Mouse (Mus musculus) granulocyte monocyte progenitor cell, adult 5-6 weeks (primary cell): ENCODE results near the gene Bicra. TPM values are rescaled to one million over a fixed set of nuclear protein-coding genes. Genes with fewer than 3 reads are reported as not detected.

ENCODE experiments used
- ATAC-seq: replicated peaks from 2 replicates; pipeline ENCODE4 v1.8.0; 2016; ENCODE audit warnings: mild to moderate bottlenecking, moderate TSS enrichment, inconsistent platforms; ENCODE audit not compliant: poor library complexity, severe bottlenecking
- total RNA-seq, 2 experiments: library from RNA; stranded (forward) in 1 of 2; stranded (reverse) in 1 of 2; fragments of 200-712, 200-1000 nt in 1 of 2; fragments of >200 nt in 1 of 2; fragmentation: Nextera tagmentation in 1 of 2; gene quantifications; 2 replicates each; pipeline ENCODE4 v1.2.3; 2014 to 2017

The Bicra gene
- total RNA-seq (2014; fragmentation: Nextera tagmentation) (12.2 and 21.8 TPM in 2 replicates), total RNA-seq (2017) (0.34 and 0.93 TPM in 2 replicates)

DNA sequence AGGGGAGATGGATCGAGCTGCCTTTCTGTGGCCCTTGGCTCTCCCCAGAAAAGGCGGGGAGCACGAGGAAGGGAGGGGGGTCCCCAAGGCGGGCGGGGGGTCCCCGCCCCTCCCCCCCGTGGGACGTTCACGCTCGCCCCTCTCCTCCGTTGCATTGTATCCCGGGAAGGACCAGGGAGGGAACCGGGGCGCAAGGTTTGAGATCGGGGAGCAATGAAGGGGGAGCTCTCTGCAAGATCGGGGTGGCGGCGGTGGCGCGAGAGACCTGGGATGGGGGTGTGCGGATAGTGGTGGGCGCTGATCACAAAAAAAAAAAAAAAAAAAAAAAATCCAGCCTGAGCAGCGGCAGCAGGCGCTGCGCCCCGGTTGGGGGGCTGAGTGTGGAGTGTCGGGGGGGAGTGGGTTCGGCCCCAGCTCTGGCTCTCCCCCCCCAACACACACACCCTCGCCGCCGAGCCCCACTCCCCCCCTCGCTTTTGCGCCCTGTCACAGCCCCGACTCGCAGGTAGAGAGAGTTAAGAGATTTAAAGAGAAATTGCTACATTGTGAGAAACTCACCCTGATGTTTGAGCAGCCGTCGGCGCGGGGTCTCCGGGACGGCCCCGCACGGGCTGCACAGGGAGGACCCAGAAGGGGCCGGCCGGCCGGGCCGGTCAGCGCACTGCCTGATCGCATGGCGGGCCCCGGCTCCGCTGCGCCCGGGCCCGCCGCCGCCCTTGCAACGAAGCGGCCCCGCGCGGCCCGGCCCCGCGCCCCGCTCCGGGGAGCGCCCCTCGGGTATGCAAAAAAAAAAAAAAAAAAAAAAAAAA, at the start of gene Bicra:
Gene Bicra (minus strand): TSS at position 584 of the 809 bp plus-strand sequence.
- 0 out of 2 replicates have a peak, but pooled peaks have one; percentile 5 for ATAC-seq

DNA sequence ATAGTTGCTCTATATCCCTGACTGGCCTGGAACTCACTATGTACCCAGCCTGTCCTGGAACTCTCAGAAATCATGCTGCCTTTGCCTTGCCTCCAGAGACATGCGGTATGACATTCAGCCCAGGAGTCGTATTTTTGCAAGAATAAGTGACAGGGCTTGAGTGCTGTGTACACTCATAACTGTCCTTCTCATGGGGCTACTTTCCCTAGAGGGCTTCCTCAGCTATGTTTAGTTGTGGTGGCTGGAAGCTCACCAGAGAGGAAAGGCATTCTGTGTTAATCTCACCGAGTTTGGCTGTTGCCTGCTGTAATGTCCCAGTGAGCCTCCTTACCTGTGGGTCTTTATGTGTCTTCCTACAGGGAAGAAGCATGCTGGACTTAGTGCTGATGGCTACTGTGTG, 46.9 kb upstream of the Bicra start:
- no peak for ATAC-seq

DNA sequence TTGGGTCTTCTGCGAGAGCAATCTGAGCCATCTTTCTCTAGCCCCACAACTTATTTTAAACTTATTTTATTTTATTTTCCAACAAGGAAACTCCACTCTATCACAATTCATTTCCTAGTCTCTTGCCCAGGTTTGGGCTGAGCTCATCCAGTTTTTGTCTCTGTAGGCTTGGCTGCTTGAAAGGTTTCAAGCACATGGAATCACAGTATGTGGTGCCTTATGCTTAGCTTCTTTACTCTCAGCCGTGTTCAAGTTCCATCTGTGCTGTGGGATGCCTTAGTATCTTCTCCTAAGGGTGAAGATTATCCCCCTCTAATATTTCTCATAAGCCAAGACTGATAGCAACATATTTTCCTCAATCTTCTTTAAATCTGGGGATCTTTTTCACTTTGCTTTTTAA, 39.9 kb upstream of the Bicra start:
- ATAC-seq: no peak

DNA sequence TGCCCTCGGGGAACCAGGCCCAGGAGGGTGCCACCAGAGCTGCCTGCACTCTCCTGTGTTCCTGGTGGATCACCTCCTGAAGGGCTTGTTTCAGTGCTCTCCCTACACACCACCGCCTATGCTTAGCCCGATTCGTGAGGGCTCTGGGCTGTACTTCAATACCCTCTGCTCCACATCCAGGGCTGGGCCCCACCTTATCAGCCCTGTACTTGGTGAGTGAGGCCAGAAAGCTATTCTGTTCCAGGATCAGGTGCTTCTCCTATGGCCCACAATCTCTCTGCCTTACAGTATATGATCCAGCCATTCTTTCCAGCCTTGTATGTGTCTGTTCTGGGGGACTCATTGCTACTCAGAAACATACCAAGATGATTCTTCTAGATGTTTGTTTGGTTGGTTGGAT, 35.6 kb upstream of the Bicra start:
- 0 out of 2 replicates have a peak, but pooled peaks have one; percentile 5 for ATAC-seq

- ATAC-seq: no peak
Observed at GRCm38 (mm10) chr7:16080581-16080980, 32.9 kb upstream of the Bicra start.

DNA sequence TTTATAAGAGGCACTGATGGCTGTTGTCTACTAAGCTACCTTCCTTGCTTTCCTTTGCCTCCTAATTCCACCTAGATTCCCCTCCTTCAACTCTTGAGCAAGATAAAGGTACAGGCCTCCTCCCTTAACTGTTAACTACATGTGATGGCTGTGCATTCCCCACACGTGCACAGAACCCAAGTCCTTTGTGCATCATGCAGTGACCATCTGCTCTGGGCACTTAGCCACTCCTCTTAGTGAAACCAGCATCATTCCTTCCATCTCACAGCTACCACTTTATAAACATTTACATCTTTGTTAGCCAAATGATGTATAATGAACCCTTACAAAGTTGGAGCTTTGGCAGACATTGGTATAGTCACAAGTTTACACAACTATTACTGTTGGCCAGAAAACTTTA, 32.2 kb upstream of the Bicra start:
- no peak for ATAC-seq

DNA sequence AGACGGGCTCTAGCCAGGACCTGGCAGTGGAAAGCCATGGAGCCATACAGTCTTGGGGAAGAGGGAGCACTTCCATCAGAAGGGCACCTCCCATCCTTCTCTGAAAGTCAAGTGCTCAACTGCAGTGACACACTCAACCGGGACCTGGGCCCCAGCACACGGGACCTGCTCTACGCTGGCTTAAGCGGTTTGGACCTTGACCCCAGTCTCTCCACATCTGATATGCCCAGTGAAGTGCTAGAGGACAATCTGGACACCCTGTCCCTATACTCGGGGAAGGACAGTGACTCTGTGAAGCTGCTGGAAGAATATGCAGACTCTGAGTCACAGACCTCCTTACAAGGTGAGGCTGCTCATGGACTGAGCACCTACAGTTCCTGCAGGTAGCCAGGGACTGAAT, 24.2 kb upstream of the Bicra start:
- ATAC-seq: no peak

- peak; percentile 98 for ATAC-seq
Observed at GRCm38 (mm10) chr7:16070846-16071245, 23.1 kb upstream of the Bicra start.

DNA sequence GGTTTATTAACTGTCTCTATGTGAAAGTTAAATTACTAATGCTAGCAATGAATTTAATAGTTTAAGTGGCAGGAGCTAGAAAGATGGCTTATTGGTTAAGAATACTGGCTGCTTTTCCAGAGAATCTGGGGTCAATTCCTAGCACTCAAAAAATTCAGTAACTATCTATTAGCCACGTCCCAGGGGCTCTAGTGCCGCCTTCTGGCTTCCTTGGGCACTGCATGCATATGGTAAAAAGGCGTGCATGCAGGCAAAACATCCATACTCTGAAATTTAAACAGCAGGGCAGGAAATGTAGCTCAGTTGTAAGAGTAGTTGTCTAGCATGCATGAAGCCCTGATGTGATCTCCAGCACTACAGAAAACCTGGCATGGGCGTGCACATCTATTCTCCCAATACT, 15.8 kb upstream of the Bicra start:
- ATAC-seq: peak; percentile 46

DNA sequence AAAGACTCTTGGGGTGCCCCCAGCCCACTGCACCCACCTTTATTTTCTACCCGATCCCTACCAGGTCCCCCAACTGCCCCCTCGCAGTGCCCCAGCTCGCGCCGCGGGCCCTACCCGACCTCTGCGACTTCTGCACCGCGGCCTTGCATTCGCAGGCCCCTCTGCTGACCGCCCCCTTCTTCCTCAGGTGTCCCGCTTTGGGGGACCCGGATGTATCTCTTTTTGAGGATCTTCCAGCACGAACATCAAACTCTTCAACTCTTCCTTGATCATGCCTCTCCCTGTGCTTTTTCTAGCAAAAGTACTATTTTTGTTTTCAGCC, 14.3 kb upstream of the Bicra start:
- ATAC-seq: no peak

DNA sequence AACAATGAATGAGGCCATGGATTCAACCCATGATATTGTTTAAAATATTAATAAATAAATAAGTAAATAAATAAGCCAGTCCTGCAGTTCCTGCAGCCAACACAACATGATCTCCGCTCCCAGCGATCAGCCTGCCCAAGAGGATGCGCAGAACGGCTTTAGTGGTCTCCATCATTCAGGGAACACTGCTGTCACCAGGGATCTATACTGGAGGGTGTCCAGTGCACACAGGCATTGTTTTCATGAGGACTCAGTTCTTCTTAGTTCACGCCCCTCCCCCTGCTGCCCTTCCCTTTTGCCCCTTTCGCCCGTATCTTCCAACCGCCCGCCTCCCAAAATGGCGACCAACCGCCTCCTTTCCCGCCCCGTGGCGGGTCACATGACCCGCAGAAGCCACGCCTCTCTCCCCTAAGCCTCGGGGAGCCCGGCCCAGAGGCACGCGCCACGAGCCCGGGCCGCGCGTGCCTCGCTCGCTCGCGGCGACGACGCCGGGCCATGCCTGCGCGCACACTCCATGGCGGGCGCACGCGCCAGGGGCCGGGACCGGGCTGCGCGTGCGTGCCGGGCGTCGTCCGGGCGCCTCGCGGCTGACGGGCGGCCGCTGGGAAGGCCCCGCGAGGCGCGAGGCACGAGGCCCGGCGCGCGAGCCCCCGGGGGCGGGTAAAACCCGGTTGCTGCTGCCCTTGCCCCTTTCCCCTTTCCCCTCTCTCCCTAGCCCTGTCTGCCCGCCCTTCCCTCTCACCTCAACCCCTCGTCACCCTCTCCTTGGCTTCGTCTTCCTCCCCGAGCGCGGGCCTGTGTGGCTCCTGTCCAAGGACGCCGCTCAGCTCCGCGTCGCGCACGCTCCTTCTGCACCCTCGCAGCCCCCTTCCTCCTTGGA, 13.7 kb upstream of the Bicra start, which contains the start of gene Zfp541:
Gene Zfp541 (plus strand): TSS at position 596 of the 880 bp plus-strand sequence.
- ATAC-seq: no peak

DNA sequence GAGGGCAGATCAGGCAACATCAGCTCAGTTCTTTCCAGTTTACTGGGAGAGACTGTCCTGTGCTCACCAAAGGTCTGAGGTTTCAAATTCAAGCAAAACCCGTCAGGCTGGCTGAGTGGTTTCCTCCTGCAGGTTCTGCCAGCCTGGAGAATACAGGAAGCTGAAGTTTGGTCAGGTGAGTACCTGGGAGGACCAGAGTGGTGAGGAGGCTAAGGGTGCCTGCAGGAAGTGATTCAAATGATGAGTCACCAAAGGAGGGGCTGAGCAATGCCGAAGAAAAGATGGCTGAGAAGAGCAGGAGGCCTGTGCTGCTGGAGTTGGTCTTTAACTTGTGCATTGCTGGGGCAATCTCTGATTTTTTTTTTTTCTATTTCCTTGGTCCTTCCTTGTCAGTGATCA, 9.4 kb upstream of the Bicra start:
- ATAC-seq: peak; percentile 17

GRCm38 (mm10) chr7:16056459-16057135, 8.9 kb upstream of the Bicra start:
- no peak for ATAC-seq

DNA sequence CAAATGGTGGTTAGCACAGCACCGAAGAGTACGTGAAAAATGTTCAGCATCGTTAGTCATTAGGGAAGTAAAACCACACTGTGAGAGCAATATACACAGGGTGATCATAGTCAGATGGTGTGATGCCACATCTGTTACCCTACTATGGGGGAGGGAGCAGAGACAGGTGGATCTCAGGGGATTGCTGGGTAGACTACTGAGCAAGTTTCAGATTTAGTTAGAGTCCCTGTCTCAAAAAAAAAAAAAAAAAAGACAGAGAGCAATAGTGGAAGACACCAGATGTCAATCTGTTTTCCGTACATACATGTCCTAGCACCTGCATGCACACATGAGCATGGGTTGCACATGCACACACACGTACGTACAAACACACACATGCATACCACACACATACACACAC, 7.9 kb upstream of the Bicra start:
- ATAC-seq: peak; percentile 17

DNA sequence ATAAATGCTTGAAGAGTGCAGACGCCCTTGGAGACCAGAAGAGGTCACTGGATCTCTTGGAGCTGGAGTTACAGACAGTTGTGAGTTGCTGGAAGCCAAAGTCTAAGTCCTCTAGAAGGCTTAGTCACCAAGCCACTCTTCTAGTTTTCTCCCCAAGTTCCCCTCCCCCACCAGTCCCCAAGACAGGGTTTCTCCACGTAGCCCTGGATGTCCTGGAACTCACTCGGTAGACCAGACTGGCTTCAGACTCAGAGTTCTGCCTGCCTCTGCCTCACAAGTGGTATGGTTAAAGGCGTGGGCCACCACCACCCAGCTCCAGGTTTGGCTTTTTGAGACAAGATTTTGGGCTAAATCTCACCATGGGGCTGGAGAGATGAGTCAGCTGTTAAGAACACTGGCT, 7.2 kb upstream of the Bicra start:
- ATAC-seq: no peak

DNA sequence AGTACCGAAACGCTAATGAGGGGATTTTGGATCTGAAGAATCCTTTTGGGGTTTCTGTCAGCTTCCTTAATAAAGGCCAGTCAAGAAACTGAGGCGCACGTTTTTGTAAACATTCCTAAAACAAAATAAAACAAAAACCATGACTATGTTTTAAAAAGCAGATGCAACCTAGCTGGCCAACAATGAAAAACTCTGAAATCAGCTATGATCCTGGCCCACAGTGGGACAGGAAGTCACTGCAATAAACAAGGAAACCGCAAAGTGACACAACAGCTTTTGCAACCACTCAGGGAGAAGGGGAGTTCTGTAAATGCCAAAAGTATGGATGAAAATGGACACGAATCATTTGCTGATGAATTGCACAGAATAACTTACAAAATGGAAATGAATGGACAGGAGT, 5.4 kb upstream of the Bicra start:
- peak; percentile 34 for ATAC-seq

- ATAC-seq: peak; percentile 56
Observed at GRCm38 (mm10) chr7:16052684-16053083, 5.0 kb upstream of the Bicra start.

- peak; percentile 27 for ATAC-seq
Observed at GRCm38 (mm10) chr7:16051883-16052595, 4.3 kb upstream of the Bicra start.

DNA sequence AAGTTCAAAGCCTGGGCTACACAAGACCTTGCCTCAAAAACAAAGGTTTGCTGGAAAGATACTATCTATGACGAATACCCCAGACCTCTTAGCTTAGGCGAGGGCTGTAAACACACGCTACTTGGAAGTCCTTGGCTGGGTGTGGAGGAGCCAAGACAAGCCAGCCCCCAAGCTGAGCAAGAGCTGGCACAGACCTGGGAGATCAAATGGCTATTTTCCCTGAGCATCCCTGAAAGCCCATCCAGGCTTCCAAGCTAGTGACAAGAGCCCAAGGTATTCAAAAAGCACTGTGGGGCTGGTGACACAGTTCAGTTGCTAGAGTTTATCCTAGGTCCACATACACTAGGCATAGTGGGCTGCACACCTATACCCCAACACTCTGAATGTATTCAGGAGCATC, 2.9 kb upstream of the Bicra start:
- ATAC-seq: no peak

- ATAC-seq: no peak
Observed at GRCm38 (mm10) chr7:16049576-16049915, 1.8 kb upstream of the Bicra start.
